Mouse (Mus musculus) gastrocnemius, postnatal 10 days (tissue): Measurements from ENCODE around the gene Isca1. TPM values are rescaled to one million over a fixed set of nuclear protein-coding genes. Genes with fewer than 3 reads are reported as not detected.
"Not testable (repeated sequence)": the region's sequence is repeated elsewhere in the genome, so short reads cannot be mapped to it uniquely, and the experiment has no call there.

ENCODE experiments used
- DNase-seq: peaks from one replicate; pipeline ENCODE4 v3.0.0; 2021; ENCODE audit warnings: mixed read lengths
- long read RNA-seq, 2 experiments: library from polyadenylated mRNA; stranded (forward); transcript quantifications; one replicate each; pipeline ENCODE4 v2.0.0; 2021
- total RNA-seq, 2 experiments: library from RNA; stranded (reverse); gene quantifications; 2 replicates each; pipeline ENCODE4 v1.2.3; 2021

Gene Isca1
- 100 to 1,000 TPM in 1 of 2 experiments, 10 to 100 TPM in 1; 95.1 to 108 TPM for total RNA-seq
- long read RNA-seq, experiment 1, transcript Isca1-201 (4 exons, 1,942 nt), result major isoform, 300 of 306 reads
- long read RNA-seq, experiment 1, partial matches to known transcripts, result 3 of 306 reads
- long read RNA-seq, experiment 1, other reads (novel, unspliced or antisense), result 1 of 306 reads
- long read RNA-seq, experiment 2, transcript Isca1-201 (4 exons, 1,942 nt), result major isoform, 291 of 297 reads
- long read RNA-seq, experiment 2, partial matches to known transcripts, result 1 of 297 reads
- long read RNA-seq, experiment 2, other reads (novel, unspliced or antisense), result 1 of 297 reads

- DNase-seq, result peak; percentile 99
These were observed at the start of gene Isca1 for GRCm38 (mm10) chr13:59769296-59770163. Isca1 (minus strand) TSS chr13:59769810.

GRCm38 (mm10) chr13:59817352-59817751 is 47.7 kb upstream of the Isca1 start:
- DNase-seq, result no peak

- DNase-seq, result no peak
These were observed 44.5 kb upstream of the Isca1 start for GRCm38 (mm10) chr13:59814109-59814591.

- no peak for DNase-seq
These were observed 42.0 kb upstream of the Isca1 start for GRCm38 (mm10) chr13:59811581-59811980.

- no peak for DNase-seq
These were observed 31.4 kb upstream of the Isca1 start for GRCm38 (mm10) chr13:59801000-59801399.

GRCm38 (mm10) chr13:59800077-59800476 is 30.5 kb upstream of the Isca1 start:
- no peak for DNase-seq

GRCm38 (mm10) chr13:59798306-59798705 is 28.7 kb upstream of the Isca1 start:
- DNase-seq, result no peak

GRCm38 (mm10) chr13:59796466-59796848 is 26.8 kb upstream of the Isca1 start:
- no peak for DNase-seq

GRCm38 (mm10) chr13:59795807-59796465 is 26.3 kb upstream of the Isca1 start:
- no peak for DNase-seq

GRCm38 (mm10) chr13:59794786-59795185 is 25.2 kb upstream of the Isca1 start:
- no peak for DNase-seq

- no peak for DNase-seq
These were observed 12.5 kb upstream of the Isca1 start, which contains the start of gene Gm49354 for GRCm38 (mm10) chr13:59782145-59782544. Gm49354 (minus strand) TSS chr13:59782245.

GRCm38 (mm10) chr13:59779744-59780264 is 10.2 kb upstream of the Isca1 start:
- DNase-seq, result not testable (repeated sequence)

GRCm38 (mm10) chr13:59779213-59779612 is 9.6 kb upstream of the Isca1 start:
- no peak for DNase-seq

GRCm38 (mm10) chr13:59775168-59775567 is 5.6 kb upstream of the Isca1 start:
- no peak for DNase-seq

- peak; percentile 82 for DNase-seq
These were observed 1.6 kb upstream of the Isca1 start for GRCm38 (mm10) chr13:59771257-59771656.

- DNase-seq, result no peak
These were observed 1.2 kb upstream of the Isca1 start for GRCm38 (mm10) chr13:59770847-59771246.

- DNase-seq, result peak; percentile 75
These were observed 553 bp upstream of the Isca1 start for GRCm38 (mm10) chr13:59770164-59770562.

- no peak for DNase-seq
These were observed 1.1 kb downstream of the Isca1 start for GRCm38 (mm10) chr13:59768531-59768930.

GRCm38 (mm10) chr13:59766786-59767515 is 2.7 kb downstream of the Isca1 start:
- DNase-seq, result no peak

GRCm38 (mm10) chr13:59762791-59763190 is 6.8 kb downstream of the Isca1 start:
- DNase-seq, result no peak

- DNase-seq, result no peak
These were observed 12.7 kb downstream of the Isca1 start for GRCm38 (mm10) chr13:59756906-59757305.

GRCm38 (mm10) chr13:59750310-59750709 is 19.3 kb downstream of the Isca1 start:
- DNase-seq, result no peak
